Mouse (Mus musculus) T-helper 1 cell (primary cell): ENCODE results near the gene Cntnap2.
"Not testable (repeated sequence)": the region's sequence is repeated elsewhere in the genome, so short reads cannot be mapped to it uniquely, and the experiment has no call there.

ENCODE experiments used
- in situ Hi-C: fragments of 300-600 bp; cut with MboI, MseI; formaldehyde crosslinking; loops from one replicate; pipeline ENCODE4 v1.15.1; 2025; ENCODE audit warnings: high pct_unique_total_duplicates

The Cntnap2 gene

DNA sequence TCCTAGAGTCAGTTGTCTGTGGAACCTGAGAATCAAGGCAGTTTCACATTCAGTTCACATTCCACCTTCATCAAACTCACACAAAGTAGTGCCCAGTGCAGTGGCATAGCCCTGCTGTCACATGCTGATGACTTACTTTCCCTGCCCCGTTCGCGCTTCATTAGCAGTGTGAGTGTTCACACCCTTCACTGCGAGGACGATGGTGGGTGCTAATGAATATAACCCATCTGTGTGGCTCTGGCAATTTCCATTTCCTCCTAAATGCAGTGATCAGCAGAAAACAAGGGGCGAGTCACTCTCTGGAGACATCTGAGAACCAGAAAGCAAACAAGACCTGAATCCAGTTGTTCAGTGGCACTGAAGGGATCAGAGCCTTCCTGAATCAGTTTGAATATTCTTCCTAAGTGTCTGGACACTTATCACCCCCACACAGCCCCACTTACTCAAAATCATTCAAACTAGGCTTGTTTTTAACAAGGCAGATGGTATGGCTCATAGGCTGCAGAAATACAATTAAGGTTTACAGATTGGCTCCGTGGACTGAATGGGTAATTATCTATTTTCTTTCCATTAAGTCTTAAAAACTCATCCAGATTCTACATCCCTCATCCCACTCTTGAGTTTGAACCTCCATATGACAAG is 2169.6 kb downstream of the Cntnap2 start:
- in situ Hi-C loops: no loop called here

GRCm38 (mm10) chr6:47231513-47231912 is 2172.4 kb downstream of the Cntnap2 start:
- in situ Hi-C loops: no loop called here

- in situ Hi-C loops: no loop called here
These were observed 2180.3 kb downstream of the Cntnap2 start for GRCm38 (mm10) chr6:47239376-47239921.

DNA sequence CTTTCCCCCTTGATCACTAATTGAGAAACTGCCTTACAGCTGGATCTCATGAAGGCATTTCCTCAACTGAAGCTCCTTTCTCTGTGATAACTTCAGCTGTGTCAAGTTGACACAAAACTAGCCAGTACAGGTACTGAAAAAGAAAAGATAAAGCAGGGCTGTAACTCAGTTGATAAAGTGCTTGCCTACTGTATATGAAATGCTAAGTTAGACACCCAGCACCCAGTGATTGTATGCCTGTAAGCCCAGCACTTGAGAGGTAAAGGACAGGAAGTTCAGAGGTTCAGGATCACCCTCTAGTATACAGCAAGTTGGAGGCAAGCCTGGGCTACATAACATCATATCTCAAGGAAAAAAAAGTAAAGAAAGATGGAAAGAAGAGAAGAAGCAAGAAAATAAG is 2182.2 kb downstream of the Cntnap2 start:
- in situ Hi-C loops: no loop called here

- in situ Hi-C loops: no loop called here
These were observed 2184.9 kb downstream of the Cntnap2 start for GRCm38 (mm10) chr6:47243863-47244606.

GRCm38 (mm10) chr6:47244642-47245041 is 2185.5 kb downstream of the Cntnap2 start:
- in situ Hi-C loops: no loop called here

DNA sequence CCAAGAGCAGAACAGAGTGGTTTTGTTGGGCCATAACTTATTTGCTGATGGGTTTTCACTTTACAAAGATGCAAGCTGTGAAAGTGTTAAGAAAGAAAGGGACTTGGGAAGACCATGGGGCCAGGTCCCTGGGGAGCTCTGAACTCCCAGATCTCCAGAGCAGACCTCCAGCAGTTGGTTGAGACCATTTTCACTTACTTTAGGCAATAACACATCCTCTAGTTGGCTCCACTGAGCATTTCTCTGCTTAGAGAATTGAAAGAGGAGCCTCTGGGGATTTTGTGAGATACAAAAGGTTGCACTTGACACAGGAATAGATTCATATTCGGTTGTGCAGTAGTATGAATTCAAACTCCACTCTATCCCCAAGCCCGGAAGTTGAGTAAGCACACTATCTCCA is 2196.1 kb downstream of the Cntnap2 start:
- in situ Hi-C loops: no loop called here

DNA sequence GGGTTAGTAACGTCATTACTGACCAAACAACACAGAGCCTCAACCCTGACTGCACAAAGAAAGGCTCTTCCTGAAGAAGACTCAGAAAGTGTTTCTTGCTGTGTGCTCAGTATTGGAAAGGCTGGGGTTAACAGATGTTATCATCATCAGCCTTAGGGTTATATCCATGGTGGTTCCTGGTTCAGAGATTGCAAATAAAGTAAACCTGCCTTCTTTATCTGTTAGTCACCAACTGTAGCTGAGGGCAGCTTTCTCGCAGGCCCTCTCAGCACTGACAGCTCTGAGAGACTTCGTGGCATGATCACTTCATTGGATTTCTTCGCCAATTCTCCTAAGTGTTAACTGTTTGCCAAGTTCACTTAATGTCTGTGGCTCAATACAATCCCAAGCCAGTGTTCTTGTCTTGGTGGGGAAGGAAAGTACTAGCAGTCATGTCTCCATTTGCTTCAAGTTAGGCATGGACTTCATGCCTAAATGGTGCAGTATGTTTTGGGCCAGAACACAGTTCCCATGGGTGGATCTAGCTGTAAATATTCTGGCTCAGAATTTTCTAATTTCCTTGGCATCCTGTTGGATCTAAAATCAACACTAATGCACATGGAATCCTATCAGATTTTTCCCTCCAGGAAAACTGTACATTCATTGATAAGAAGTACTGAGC is 2197.2 kb downstream of the Cntnap2 start:
- in situ Hi-C loops: no loop called here

DNA sequence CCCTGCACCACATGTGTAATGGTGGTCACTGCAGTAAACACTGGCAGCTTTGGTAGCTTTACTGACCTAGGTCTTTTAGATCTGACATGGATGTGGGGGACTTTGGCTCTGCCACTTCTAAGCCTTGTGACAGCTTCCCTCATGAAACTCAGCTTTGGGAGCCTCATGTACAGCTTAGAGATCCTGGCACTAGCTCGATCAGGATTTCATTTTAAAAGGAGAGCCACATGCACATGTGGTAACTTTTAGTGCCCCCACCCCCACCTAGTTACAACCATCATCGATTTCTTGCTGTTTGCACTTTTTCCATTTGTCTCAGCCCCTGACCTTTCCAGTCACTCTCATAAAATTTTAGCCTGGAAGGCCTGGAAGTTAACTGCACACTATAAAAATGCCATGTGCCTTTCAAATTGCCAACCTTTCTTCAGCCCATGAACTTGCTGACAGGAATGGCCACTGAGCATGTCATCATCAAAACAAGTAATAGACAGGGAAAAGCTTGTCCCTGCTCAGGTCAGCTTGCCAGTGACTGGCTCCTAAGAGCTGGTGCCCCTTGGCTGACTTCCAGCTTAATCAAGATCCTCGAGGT is 2197.9 kb downstream of the Cntnap2 start:
- in situ Hi-C loops: no loop called here

- in situ Hi-C loops: no loop called here
These were observed 2200.5 kb downstream of the Cntnap2 start for GRCm38 (mm10) chr6:47259626-47260114.

GRCm38 (mm10) chr6:47267236-47267635 is 2208.1 kb downstream of the Cntnap2 start:
- in situ Hi-C loops: no loop called here

GRCm38 (mm10) chr6:47269455-47269854 is 2210.3 kb downstream of the Cntnap2 start:
- in situ Hi-C loops: no loop called here

GRCm38 (mm10) chr6:47271576-47271975 is 2212.4 kb downstream of the Cntnap2 start:
- in situ Hi-C loops: no loop called here

DNA sequence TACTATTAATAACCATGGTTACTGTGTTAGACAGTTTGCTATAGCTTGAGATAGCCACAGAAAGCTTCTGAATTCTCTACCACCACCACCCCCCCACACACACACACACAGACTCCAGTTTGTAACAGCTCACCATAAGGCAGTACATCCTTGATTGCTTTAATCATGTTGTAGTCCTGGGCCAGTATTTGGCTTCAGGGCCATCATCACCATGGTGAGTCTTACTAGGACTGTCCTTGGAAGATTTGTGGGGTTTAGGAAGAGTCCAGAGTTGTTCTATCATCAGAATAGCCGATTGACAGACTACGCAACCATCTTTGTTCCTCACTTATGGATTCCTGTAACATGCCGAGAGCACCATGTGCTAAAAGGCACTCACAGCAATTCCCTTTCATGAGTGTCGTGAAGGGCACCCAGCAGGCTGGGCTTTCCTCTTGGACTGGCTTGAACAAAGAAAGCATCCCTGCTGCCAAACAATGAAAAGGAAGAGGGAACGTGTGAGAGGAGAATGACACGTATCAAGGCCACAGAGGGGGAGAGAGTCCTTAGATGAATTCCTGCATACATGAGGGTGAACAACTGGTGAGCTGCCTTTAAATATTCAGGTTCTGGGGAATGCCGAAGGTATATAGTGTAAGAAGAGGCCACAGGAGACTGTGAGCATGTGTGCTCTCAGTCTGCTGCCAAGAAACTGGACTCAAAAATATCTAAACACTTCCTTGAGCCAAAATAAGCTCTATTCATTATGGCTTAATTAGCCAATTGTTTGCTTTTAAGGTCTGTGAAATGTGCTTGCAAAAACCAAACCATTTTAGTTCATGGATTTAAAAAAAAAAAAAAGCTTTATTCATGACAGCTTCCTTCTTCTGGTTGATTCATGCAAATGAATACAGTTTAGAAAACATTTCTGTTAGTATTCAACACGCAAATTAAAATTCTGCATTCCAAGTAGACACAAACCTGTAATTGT is 2213.7 kb downstream of the Cntnap2 start:
- in situ Hi-C loops: no loop called here

- in situ Hi-C loops: no loop called here
These were observed 2215.9 kb downstream of the Cntnap2 start for GRCm38 (mm10) chr6:47275065-47275464.

DNA sequence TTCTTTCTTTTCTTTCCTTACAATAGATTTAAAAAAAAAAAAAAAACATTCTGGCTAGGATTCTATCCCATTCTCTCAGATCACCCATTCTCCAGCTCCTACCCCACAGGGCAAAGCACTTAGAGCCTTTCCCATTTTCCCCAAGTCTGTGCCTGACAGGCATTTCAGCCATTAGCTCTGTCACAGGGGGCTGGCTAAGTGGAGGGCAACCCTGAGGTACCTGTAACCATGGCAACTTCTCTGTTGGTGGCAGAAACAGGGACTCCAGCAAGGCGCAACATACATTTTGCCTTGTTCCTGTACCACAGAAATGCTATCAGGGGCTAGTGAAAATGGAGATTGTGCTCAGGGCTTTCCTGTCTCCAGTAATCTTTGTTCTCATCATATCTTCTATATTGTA is 2220.0 kb downstream of the Cntnap2 start:
- in situ Hi-C loops: no loop called here

DNA sequence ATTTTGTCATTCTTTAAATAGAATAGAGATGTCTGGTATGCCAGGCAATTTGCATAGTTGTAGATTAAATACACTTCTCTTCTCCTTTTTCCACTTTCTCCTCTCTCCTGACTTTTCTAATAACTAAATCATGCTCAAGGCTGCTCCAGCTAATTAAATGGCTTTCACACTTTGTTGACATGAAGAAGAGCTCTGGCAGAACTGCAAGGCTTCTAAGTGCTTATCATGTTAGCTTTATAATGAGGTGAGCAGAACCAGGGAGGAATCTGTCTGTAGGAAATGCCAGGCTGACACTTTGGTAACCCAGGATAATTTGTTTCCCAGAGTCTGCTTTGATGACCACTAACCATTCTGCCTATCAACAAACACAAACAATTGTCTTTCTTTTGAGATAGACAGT is 2222.4 kb downstream of the Cntnap2 start:
- in situ Hi-C loops: no loop called here

- in situ Hi-C loops: no loop called here
These were observed 2225.6 kb downstream of the Cntnap2 start for GRCm38 (mm10) chr6:47284794-47285193.

DNA sequence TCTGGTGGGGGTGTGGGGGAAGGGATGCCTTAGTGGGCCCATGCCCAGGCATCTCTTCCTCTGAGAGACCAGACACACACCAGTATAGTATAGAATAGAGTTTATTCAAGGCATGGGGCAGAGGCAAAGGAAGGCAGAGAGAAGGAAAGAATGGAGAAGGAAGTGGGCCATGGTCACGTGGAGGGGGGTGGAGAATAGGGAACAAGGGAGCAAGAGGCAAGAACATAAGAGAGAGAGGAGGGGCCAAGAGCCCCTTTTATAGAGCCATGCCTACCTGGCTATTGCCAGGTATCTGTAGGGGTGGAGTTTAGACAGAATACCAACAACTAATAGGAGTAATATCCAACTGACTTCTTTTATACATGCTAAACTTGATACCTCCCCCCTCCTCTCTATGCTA is 2226.6 kb downstream of the Cntnap2 start:
- in situ Hi-C loops: no loop called here

GRCm38 (mm10) chr6:47286247-47286967 is 2227.2 kb downstream of the Cntnap2 start:
- in situ Hi-C loops: not testable (repeated sequence)
